Mouse (Mus musculus): ENCODE data around the gene 1700016K19Rik.

1700016K19Rik gene

DNA sequence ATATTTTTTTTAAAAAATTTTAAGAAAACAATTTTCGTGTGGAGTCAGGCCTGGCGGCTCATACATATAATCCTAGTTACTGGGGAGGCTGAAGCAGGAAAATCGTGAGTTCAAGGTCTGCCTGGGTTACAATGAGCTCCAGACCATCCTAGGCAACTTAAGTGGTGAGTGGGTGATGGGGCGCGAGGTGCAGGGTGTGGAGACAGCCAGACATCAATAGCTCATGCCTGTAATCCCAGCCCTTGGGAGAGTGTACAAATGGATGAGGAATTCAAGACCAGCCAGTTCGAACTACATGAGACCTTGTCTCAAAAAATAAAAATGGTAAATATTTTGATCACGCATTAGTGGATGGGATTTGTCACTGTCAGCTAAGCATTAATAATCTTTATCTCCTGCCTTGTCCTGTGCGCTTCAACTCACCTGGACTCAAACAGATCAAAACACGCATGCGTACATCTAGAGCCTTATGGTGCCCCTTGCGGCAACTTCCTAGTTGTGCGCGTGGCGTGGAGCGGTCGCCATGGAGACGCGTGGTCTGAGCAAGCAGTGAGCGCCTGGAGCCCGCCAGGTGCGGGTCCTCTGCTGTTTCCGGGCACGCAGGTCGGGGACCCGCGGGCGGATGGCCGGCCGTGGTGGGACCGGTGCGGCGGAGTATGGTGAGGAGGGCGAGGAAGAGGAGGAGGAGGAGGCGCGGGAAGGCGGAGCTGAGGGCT, at the start of gene 1700016K19Rik:
TSS of gene 1700016K19Rik (plus strand) at position 473 of the 716 bp plus-strand sequence.
- peak; percentile 63 for DNase-seq (ENCODE audit: low read depth, low spot score)

- no peak for DNase-seq (ENCODE audit: low read depth, low spot score)
These were observed 49.3 kb upstream of the 1700016K19Rik start for GRCm38 (mm10) chr11:75950459-75950858.

- no peak for DNase-seq (ENCODE audit: low read depth, low spot score)
These were observed 47.8 kb upstream of the 1700016K19Rik start for GRCm38 (mm10) chr11:75951895-75952294.

- no peak for DNase-seq (ENCODE audit: low read depth, low spot score)
These were observed 44.8 kb upstream of the 1700016K19Rik start for GRCm38 (mm10) chr11:75954896-75955295.

GRCm38 (mm10) chr11:75956651-75957050, 43.1 kb upstream of the 1700016K19Rik start:
- no peak for DNase-seq (ENCODE audit: low read depth, low spot score)

DNA sequence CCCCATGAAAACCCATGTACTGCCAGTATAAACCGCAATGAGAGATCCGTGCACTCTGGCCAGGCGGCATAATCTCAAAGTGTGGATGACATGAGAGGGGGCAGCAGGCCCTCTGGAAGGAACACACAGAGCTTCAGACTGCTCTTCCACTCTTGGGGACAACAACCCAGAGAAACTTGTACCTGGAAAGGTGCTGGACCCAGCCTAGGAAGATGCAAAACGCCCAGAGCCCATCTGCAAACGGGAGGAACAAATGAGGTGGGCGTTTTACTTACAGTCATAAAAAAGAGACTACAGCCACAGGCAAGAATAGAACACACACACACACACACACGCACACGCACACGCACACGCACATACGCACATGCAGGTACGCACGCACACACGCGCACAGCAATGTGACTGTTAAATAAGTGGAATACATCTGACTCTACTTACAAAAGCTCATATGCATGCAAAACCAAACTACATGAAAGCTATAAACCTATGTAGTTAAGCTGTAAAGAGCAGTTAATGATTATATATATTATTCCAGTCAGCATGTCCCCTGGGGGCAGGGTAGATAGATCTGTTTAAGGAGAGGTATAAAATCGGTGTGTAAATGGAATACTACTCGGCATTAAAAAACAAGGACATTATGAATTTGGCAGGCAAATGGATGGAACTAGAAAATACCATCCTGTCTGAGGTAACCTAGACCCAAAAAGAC, 42.4 kb upstream of the 1700016K19Rik start:
- no peak for DNase-seq (ENCODE audit: low read depth, low spot score)

- DNase-seq (ENCODE audit: low read depth, low spot score), result no peak
These were observed 37.9 kb upstream of the 1700016K19Rik start for GRCm38 (mm10) chr11:75961782-75962181.

DNA sequence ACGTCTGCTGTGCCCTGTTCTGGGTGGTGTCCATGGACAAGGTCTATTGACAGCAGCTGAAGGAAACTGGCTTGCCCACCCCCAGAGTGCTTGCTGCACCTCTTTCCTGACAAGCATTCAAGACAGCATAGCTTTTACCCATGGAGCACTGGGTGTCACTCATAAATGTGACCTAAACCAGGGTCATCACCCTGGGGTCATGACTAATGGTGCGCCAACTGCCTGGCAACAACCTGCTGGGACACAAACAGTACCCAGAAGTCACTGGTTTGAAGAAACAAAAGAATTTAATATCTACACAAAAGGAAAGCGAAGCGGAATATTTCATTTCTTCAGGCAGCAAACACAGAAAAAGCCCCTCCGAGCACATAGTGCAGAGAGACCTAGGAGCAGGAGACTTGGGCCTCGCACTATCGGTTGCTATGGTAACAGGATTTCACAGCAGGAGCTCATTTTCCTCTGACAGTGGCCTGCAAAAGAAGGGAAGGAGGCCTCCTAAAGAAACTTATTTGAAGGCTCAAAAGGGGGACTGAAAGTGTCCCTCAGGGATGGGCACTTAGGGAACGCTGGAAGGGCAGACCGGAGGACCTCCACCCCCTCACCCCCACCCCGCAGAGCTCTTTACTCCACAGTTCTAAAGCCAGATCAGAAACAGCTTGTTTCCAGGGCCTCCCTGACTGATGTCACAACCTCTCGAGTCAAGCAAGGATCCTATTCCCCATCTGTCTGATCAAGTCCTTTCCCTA, 35.8 kb upstream of the 1700016K19Rik start:
- DNase-seq (ENCODE audit: low read depth, low spot score), result peak; percentile 64

DNA sequence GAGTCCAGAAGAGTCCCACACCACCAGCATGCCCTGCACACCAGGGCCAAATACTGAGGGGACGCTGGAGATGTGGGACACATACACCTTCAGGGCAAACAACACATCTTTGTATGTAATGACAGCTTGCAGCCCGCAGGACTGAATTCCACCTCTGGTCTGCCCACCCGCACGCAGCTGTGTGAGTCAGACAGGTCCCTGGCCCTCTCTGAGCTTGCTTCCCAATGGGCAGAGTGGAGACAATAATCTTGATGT, 35.3 kb upstream of the 1700016K19Rik start:
- DNase-seq (ENCODE audit: low read depth, low spot score), result no peak

GRCm38 (mm10) chr11:75965674-75966400, 33.9 kb upstream of the 1700016K19Rik start:
- DNase-seq (ENCODE audit: low read depth, low spot score), result no peak

- DNase-seq (ENCODE audit: low read depth, low spot score), result peak; percentile 41
These were observed 33.0 kb upstream of the 1700016K19Rik start for GRCm38 (mm10) chr11:75966401-75967372.

DNA sequence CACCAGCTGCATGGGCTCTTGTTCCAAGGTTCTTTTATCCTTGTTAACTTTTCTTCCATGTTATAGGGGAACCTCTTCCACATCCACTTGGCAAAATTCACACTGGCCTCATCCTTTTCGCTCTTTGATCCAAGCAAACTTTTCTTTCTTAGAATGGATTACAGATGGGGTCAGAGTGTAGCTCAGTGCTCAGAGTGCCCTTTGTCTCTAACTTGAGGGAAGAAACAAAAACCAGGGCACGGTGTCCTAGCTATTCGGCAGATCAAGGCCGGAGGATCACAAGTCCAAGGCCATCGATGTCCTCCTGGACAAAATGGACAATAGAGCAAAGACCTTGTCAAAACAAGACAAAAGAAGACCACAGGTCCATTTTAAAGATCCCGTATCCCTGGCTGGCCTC, 31.0 kb upstream of the 1700016K19Rik start:
- DNase-seq (ENCODE audit: low read depth, low spot score), result no peak

GRCm38 (mm10) chr11:75970629-75971028, 29.1 kb upstream of the 1700016K19Rik start:
- no peak for DNase-seq (ENCODE audit: low read depth, low spot score)

- no peak for DNase-seq (ENCODE audit: low read depth, low spot score)
These were observed 27.5 kb upstream of the 1700016K19Rik start for GRCm38 (mm10) chr11:75972188-75972587.

DNA sequence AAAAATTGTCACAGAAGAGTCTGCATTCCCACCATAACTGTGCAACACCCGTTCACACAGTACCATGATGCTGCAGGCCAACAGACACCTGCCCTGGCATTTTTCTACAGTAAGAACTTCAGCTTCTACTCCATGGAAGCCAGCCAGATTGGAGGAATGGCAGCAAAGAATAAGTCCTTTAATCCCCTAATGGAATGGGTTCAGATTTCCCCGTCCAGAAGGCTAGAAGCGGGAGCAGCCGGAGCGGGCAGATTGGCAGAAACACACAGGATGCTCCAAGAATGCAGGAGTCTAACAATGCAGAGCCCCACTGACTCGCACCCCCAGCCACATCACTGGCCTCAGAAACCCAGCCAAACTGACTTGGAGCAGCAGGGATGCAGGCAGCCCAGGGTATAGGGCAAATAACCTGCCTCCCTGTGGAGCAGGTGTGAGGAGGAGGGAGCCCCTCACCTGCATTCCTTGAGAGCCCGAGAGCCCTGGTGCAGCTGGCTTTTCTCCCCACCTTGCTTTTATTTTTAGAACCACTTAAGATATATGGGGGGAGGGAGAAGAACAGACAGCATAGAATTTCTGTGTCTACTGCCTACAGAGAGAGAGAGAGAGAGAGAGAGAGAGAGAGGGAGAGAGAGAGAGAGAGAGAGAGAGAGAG, 26.7 kb upstream of the 1700016K19Rik start:
- no peak for DNase-seq (ENCODE audit: low read depth, low spot score)

- no peak for DNase-seq (ENCODE audit: low read depth, low spot score)
These were observed 25.7 kb upstream of the 1700016K19Rik start for GRCm38 (mm10) chr11:75973988-75974387.

GRCm38 (mm10) chr11:75976748-75977147, 23.0 kb upstream of the 1700016K19Rik start:
- no peak for DNase-seq (ENCODE audit: low read depth, low spot score)

DNA sequence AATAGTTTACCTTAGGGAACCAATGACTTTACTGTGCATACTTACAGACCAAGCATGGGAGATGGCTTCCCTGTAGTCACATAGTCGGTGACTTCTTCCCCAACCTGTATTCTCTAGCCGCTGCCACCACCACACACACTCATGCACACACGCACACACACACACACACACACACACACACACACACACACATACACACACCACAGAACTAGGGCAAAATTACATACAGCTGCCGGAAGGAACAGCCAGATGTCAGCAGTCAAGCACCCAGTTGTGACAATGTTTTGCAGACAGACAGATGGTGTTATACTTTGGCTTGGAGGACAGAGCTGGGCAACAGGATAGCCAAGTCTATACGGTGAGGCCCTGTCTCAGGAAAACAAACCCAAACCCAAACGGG, 21.7 kb upstream of the 1700016K19Rik start:
- DNase-seq (ENCODE audit: low read depth, low spot score), result no peak

- DNase-seq (ENCODE audit: low read depth, low spot score), result no peak
These were observed 19.3 kb upstream of the 1700016K19Rik start for GRCm38 (mm10) chr11:75980413-75980812.

DNA sequence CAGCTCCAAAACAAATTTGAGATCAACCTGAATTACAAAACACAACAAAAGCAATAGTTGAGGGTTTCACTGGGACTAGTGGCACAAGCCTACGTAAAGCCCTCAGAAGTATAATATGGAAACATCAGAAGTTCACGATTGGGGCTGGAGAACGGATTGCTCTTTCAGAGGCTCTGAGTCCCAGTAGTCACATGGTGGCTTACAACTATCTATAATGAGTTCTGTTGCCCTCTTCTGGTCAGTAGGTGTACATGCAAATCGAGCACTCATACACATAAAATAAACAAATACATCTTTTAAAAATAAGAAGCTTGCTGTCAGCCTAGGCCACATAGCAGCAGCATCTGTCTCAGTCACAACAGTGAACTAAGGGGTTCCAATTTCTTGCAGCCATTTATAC, 16.5 kb upstream of the 1700016K19Rik start:
- DNase-seq (ENCODE audit: low read depth, low spot score), result no peak
